Mouse (Mus musculus) myocyte (in vitro differentiated cells): ENCODE data around the gene Map3k14. TPM values are rescaled to one million over a fixed set of nuclear protein-coding genes. Genes with fewer than 3 reads are reported as not detected.

Experiments used
- H3K27me3 ChIP-seq: one replicate; pipeline ENCODE4 v1.6.1; 2011; ENCODE audit not compliant: control insufficient read depth, insufficient read depth, insufficient read length
- H3K36me3 ChIP-seq: one replicate; pipeline ENCODE4 v1.6.1; 2011; ENCODE audit not compliant: control insufficient read depth, insufficient read depth
- H3K4me2 ChIP-seq: one replicate; pipeline ENCODE4 v1.6.1; 2011; ENCODE audit warnings: low read depth, control low read depth
- H3K4me3 ChIP-seq: one replicate; pipeline ENCODE4 v1.5.1; 2011; ENCODE audit warnings: mild to moderate bottlenecking, control low read depth, moderate library complexity
- H3K79me2 ChIP-seq: one replicate; pipeline ENCODE4 v1.6.1; 2011; ENCODE audit not compliant: control insufficient read depth, insufficient read depth
- H3ac ChIP-seq: one replicate; pipeline ENCODE4 v1.6.1; 2011; ENCODE audit not compliant: control insufficient read depth, insufficient read length
- CEBPB ChIP-seq: IDR thresholded peaks from 2 replicates; pipeline ENCODE4 v1.6.1; 2011; ENCODE audit warnings: mild to moderate bottlenecking, moderate library complexity; ENCODE audit not compliant: poor library complexity, insufficient read depth, severe bottlenecking
- E2F4 ChIP-seq: IDR thresholded peaks from one replicate; pipeline ENCODE4 v1.6.1; 2011; ENCODE audit warnings: mild to moderate bottlenecking, control low read depth, moderate library complexity; ENCODE audit not compliant: insufficient read depth
- MAX ChIP-seq: IDR thresholded peaks from one replicate; pipeline ENCODE4 v1.6.1; 2011; ENCODE audit warnings: low read depth, mild to moderate bottlenecking, control low read depth
- MYOD1 ChIP-seq, 3 experiments: IDR thresholded peaks; one replicate each; pipeline ENCODE4 v1.6.1; 2011; ENCODE audit warnings: control low read depth in 2 of 3, low read depth in 2 of 3, mild to moderate bottlenecking in 2 of 3, moderate library complexity in 1 of 3; ENCODE audit not compliant: insufficient read length in 2 of 3, control insufficient read depth in 1 of 3
- MYOG ChIP-seq, 3 experiments: IDR thresholded peaks; one replicate each; pipeline ENCODE4 v1.6.1; 2011; ENCODE audit warnings: control low read depth in 2 of 3, low read depth in 2 of 3, mild to moderate bottlenecking in 2 of 3; ENCODE audit not compliant: insufficient read length in 2 of 3, control insufficient read depth in 1 of 3, insufficient read depth in 1 of 3
- POLR2A ChIP-seq: IDR thresholded peaks from one replicate; pipeline ENCODE4 v1.6.1; 2011; ENCODE audit warnings: low read depth, mild to moderate bottlenecking, control low read depth, moderate library complexity; ENCODE audit not compliant: insufficient read length
- POLR2AphosphoS2 ChIP-seq: IDR thresholded peaks from one replicate; pipeline ENCODE4 v1.6.1; 2011; ENCODE audit warnings: low read depth, control low read depth; ENCODE audit not compliant: insufficient read length
- REST ChIP-seq: IDR thresholded peaks from one replicate; pipeline ENCODE4 v1.6.1; 2011; ENCODE audit warnings: mild to moderate bottlenecking, control low read depth, moderate library complexity; ENCODE audit not compliant: insufficient read depth, insufficient read length
- SRF ChIP-seq: IDR thresholded peaks from one replicate; pipeline ENCODE4 v1.6.1; 2011; ENCODE audit warnings: low read depth; ENCODE audit not compliant: control insufficient read depth, insufficient read length
- TCF12 ChIP-seq: IDR thresholded peaks from one replicate; pipeline ENCODE4 v1.6.1; 2011; ENCODE audit warnings: mild to moderate bottlenecking, control low read depth; ENCODE audit not compliant: poor library complexity, insufficient read depth, severe bottlenecking
- TCF3 ChIP-seq: IDR thresholded peaks from one replicate; pipeline ENCODE4 v1.6.1; 2011; ENCODE audit warnings: low read depth, control low read depth; ENCODE audit not compliant: insufficient read length
- USF1 ChIP-seq: IDR thresholded peaks from one replicate; pipeline ENCODE4 v1.6.1; 2011; ENCODE audit warnings: low read depth, mild to moderate bottlenecking, control low read depth, moderate library complexity
- polyA plus RNA-seq: library from polyadenylated mRNA; unstranded; fragments of >200 nt; fragmentation: generic; extraction: Trizol; gene quantifications from one replicate; pipeline ENCODE4 v1.2.1, GENCODE M21; 2012; ENCODE audit warnings: missing spikeins

Gene Map3k14
- polyA plus RNA-seq, 1 experiment, result 12.9 TPM

- no peak for TF ChIP-seq MYOD1 (IDR thresholded peaks at IDR 0.05; ENCODE audit: control insufficient read depth in 1 of 3, insufficient read length in 2 of 3, low read depth in 2 of 3)
- TF ChIP-seq POLR2AphosphoS2, result no peak
- no peak for TF ChIP-seq SRF
- no peak for TF ChIP-seq MYOG (IDR thresholded peaks at IDR 0.05; ENCODE audit: control insufficient read depth in 1 of 3, insufficient read depth in 1 of 3, insufficient read length in 2 of 3, low read depth in 2 of 3)
- TF ChIP-seq TCF12, result no peak
- no peak for TF ChIP-seq USF1
- TF ChIP-seq POLR2A, result no peak
- TF ChIP-seq E2F4, result no peak
- TF ChIP-seq TCF3, result no peak
- TF ChIP-seq MAX, result no peak
- TF ChIP-seq CEBPB, result no peak
- no peak for TF ChIP-seq REST
- H3K4me2 ChIP-seq, result no peak overlapping the region
- H3K4me3 ChIP-seq, result no peak overlapping the region
- H3K79me2 ChIP-seq, result peaks cover 95% of the 10 kb centered on the region
- no peak overlapping the region for H3ac ChIP-seq
- no peaks in the 10 kb centered on the region for H3K27me3 ChIP-seq
- no peaks in the 10 kb centered on the region for H3K36me3 ChIP-seq
Measured at GRCm38 (mm10) chr11:103262412-103263267, 4.6 kb downstream of the Map3k14 start.

GRCm38 (mm10) chr11:103261671-103262411, 5.4 kb downstream of the Map3k14 start:
- Histone ChIP-seq H3K36me3 (no peaks in the 10 kb centered on the region), H3K4me2 (no peak overlapping the region), H3K79me2 (peaks cover 100% of the 10 kb centered on the region), H3K4me3 (no peak overlapping the region), H3K27me3 (no peaks in the 10 kb centered on the region), H3ac (no peak overlapping the region)
- TF ChIP-seq TCF3, result no peak
- no peak for TF ChIP-seq REST
- TF ChIP-seq TCF12, result no peak
- TF ChIP-seq USF1, result no peak
- no peak for TF ChIP-seq POLR2A
- no peak for TF ChIP-seq E2F4
- no peak for TF ChIP-seq SRF
- no peak for TF ChIP-seq MAX
- TF ChIP-seq CEBPB, result no peak
- no peak for TF ChIP-seq MYOG (IDR thresholded peaks at IDR 0.05; ENCODE audit: control insufficient read depth in 1 of 3, insufficient read depth in 1 of 3, insufficient read length in 2 of 3, low read depth in 2 of 3)
- TF ChIP-seq MYOD1 (IDR thresholded peaks at IDR 0.05; ENCODE audit: control insufficient read depth in 1 of 3, insufficient read length in 2 of 3, low read depth in 2 of 3), result no peak

GRCm38 (mm10) chr11:103260515-103261192, 6.6 kb downstream of the Map3k14 start:
- Histone ChIP-seq H3K79me2 (peaks cover 100% of the 10 kb centered on the region), H3K36me3 (peaks cover 4% of the 10 kb centered on the region), H3K4me2 (no peak overlapping the region), H3K27me3 (no peaks in the 10 kb centered on the region), H3ac (no peak overlapping the region), H3K4me3 (no peak overlapping the region)
- TF ChIP-seq E2F4, result no peak
- TF ChIP-seq MYOD1 (IDR thresholded peaks at IDR 0.05; ENCODE audit: control insufficient read depth in 1 of 3, insufficient read length in 2 of 3, low read depth in 2 of 3), result no peak
- TF ChIP-seq POLR2A, result no peak
- no peak for TF ChIP-seq CEBPB
- no peak for TF ChIP-seq TCF3
- TF ChIP-seq TCF12, result no peak
- no peak for TF ChIP-seq POLR2AphosphoS2
- no peak for TF ChIP-seq MYOG (IDR thresholded peaks at IDR 0.05; ENCODE audit: control insufficient read depth in 1 of 3, insufficient read depth in 1 of 3, insufficient read length in 2 of 3, low read depth in 2 of 3)
- TF ChIP-seq MAX, result no peak
- TF ChIP-seq SRF, result no peak
- TF ChIP-seq USF1, result no peak
- TF ChIP-seq REST, result no peak

- Histone ChIP-seq H3K27me3 (no peaks in the 10 kb centered on the region), H3K4me2 (no peak overlapping the region), H3ac (no peak overlapping the region), H3K4me3 (no peak overlapping the region), H3K36me3 (peaks cover 4% of the 10 kb centered on the region), H3K79me2 (peaks cover 100% of the 10 kb centered on the region)
- TF ChIP-seq MYOG (IDR thresholded peaks at IDR 0.05; ENCODE audit: control insufficient read depth in 1 of 3, insufficient read depth in 1 of 3, insufficient read length in 2 of 3, low read depth in 2 of 3) (no peak), POLR2AphosphoS2 (no peak), USF1 (no peak), SRF (no peak), TCF12 (no peak), CEBPB (no peak), REST (no peak), MAX (no peak), MYOD1 (IDR thresholded peaks at IDR 0.05; ENCODE audit: control insufficient read depth in 1 of 3, insufficient read length in 2 of 3, low read depth in 2 of 3) (no peak), E2F4 (no peak), POLR2A (no peak)
Measured at GRCm38 (mm10) chr11:103260034-103260433, 7.2 kb downstream of the Map3k14 start.
